Mouse (Mus musculus): ENCODE results near the gene Alox5ap. TPM values are rescaled to one million over a fixed set of nuclear protein-coding genes. Genes with fewer than 3 reads are reported as not detected.

Alox5ap gene
- polyA plus RNA-seq, 1 experiment from 2014 or later: 11.0 TPM

DNA sequence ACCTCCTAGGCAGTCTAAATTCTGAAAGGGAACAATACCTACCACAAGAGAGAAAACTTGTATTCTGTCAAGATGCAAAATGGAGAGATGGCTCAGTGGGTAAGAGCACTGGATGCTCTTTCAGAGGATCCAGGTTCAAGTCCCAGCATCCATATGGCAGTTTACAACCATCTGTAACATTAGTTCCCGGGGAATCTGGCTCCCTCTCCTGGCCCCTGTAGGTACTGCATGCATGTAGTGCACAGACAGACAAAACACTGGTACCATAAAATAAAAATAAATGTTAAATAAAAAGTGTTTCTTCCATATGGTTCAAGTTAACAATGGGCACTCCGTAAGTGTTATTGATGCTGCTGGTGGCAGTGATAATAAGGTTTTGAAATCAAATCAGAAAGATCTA lies 18.4 kb downstream of the Alox5ap start:
- no peak overlapping the region for H3K9ac ChIP-seq (replicated peaks)
- no peak overlapping the region for H3K27ac ChIP-seq
- no peaks in the 10 kb centered on the region for H3K27me3 ChIP-seq
- no peak overlapping the region for H3K4me2 ChIP-seq
- ATAC-seq (ENCODE audit: insufficient number of reproducible peaks, insufficient read depth, low FRiP score, low TSS enrichment, low read depth): no peak
- no peak overlapping the region for H3K4me3 ChIP-seq (replicated peaks)
- WGBS: 74% methylated on average over 2 of the region's 2 CpGs
- peaks cover 31% of the 10 kb centered on the region for H3K4me1 ChIP-seq (replicated peaks)
- H3K9me3 ChIP-seq: peaks cover 17% of the 10 kb centered on the region
- no peaks in the 10 kb centered on the region for H3K36me3 ChIP-seq

DNA sequence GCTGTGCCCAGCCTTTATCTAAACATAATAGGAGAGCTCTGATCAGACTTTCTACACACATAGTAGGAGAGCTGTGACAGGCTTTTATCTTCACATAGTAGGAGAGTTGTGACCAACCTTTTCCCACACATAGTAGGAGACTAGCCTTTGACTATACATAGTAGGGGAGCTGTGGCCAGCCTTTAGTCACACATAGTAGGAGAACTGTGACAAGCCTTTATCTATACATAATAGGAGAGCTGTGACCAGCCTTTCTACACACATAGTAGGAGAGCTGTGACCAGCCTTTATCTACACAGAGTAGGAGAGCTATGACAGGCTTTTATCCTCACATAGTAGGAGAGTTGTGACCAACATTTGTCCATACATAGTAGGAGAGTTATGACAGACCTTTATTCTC lies 19.3 kb downstream of the Alox5ap start:
- Histone ChIP-seq H3K27me3 (no peaks in the 10 kb centered on the region), H3K36me3 (no peaks in the 10 kb centered on the region), H3K4me3 (replicated peaks) (no peak overlapping the region), H3K27ac (no peak overlapping the region), H3K4me1 (replicated peaks) (peaks cover 31% of the 10 kb centered on the region), H3K9ac (replicated peaks) (no peak overlapping the region), H3K9me3 (peaks cover 14% of the 10 kb centered on the region), H3K4me2 (no peak overlapping the region)
- ATAC-seq (ENCODE audit: insufficient number of reproducible peaks, insufficient read depth, low FRiP score, low TSS enrichment, low read depth): no peak

DNA sequence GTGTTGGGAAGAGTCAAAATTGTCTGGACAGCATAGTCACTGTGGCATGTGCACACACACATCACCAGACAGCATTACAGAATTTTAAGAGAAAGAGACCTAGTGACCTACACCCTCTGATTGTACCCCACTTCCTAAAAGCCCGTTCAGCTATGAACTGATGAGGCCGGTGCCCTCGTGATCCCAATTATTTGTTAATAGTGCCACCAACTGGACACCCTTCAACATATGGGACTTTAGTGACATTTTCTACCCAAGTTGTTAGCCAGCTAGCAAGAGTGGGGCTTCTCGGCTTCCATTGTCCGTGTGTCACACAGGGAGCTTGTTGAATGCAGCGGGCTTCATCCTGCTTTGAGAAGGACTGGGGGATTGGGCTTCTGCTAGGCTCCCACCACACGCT lies 21.5 kb downstream of the Alox5ap start:
- no peaks in the 10 kb centered on the region for H3K27me3 ChIP-seq
- ATAC-seq (ENCODE audit: insufficient number of reproducible peaks, insufficient read depth, low FRiP score, low TSS enrichment, low read depth): no peak
- no peak overlapping the region for H3K9ac ChIP-seq (replicated peaks)
- no peak overlapping the region for H3K4me2 ChIP-seq
- H3K4me1 ChIP-seq (replicated peaks): peaks cover 21% of the 10 kb centered on the region
- peak overlapping the region; percentile 62; the same call in 1 of the 2 replicates for H3K27ac ChIP-seq
- H3K36me3 ChIP-seq: no peaks in the 10 kb centered on the region
- 60% methylated on average over 7 of the region's 7 CpGs for WGBS
- H3K9me3 ChIP-seq: peaks cover 10% of the 10 kb centered on the region
- H3K4me3 ChIP-seq (replicated peaks): no peak overlapping the region

DNA sequence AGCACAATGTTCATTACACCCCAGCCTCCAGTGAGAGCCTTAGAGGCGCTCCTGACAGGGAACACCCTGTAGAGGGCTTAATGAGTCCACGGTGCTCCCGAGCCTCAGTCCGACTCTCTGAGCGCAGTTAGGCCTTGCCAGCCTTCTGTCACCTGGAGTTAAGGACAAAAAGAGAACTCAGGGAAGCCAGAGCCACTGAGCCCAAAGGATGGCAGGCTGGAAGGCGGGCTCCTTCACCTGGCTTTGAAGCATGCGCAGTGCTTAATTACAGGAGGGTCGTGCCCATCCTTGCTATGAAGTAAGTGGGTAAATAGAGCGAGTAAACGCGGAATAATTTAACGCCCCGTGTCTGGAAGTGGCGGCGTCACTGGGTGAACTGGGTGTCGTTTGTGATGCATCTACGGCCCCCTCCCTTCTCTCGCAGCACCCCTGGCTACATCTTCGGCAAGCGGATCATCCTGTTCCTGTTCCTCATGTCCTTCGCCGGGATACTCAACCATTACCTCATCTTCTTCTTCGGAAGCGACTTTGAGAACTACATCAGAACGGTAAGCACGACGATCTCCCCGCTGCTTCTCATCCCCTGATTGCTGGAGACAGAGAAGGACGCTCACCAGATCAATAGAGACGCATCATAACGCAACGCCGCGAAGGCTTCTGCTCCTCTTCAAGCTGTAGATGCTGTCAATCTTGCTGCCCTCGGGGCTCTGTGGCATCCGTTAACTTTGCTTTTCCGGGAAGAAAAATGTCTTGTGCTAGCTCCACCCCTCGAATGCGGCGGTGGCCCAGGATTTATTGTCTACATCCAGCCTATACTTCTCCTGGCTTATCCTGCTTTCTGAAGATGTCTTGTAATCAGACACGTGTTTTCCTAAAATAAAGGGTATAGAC lies 22.8 kb downstream of the Alox5ap start:
- Histone ChIP-seq H3K4me2 (peak overlapping the region; percentile 61), H3K9ac (replicated peaks) (peak overlapping the region; percentile 42; the same call in 1 of the 2 replicates), H3K27ac (0 out of 2 replicates have a peak overlapping the region, but pooled peaks have one; percentile 1), H3K27me3 (no peaks in the 10 kb centered on the region), H3K4me3 (replicated peaks) (peak overlapping the region; percentile 35), H3K9me3 (peaks cover 4% of the 10 kb centered on the region), H3K4me1 (replicated peaks) (peaks cover 21% of the 10 kb centered on the region), H3K36me3 (no peaks in the 10 kb centered on the region)
- no peak for ATAC-seq (ENCODE audit: insufficient number of reproducible peaks, insufficient read depth, low FRiP score, low TSS enrichment, low read depth)
- 19% methylated on average over 41 of the region's 41 CpGs for WGBS

DNA sequence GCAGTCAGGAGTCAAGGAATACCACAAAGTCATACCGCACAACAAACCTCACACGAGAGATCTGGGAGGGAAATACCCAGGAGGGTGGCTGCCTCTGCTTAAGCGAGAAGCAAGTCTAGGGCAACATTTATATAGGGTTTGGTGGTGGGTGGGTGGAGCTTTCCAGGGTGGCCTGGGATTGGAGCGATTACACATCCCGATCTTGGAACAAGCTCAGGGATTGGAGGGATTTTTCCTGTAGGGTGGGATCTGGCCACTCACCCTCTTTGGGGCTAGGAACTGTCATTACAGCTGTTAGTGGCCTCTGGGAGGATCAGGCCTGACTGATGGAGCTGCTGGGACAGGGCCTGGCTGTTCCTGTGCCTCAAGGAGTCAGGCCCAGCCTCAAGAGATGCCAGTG lies 26.7 kb downstream of the Alox5ap start:
- Histone ChIP-seq H3K4me2 (no peak overlapping the region), H3K27me3 (no peaks in the 10 kb centered on the region), H3K9me3 (0 out of 2 replicates have a peak, but pooled peaks cover 4% of the 10 kb centered on the region), H3K9ac (replicated peaks) (no peak overlapping the region), H3K4me3 (replicated peaks) (no peak overlapping the region), H3K4me1 (replicated peaks) (peaks cover 8% of the 10 kb centered on the region), H3K27ac (no peak overlapping the region), H3K36me3 (no peaks in the 10 kb centered on the region)
- no peak for ATAC-seq (ENCODE audit: insufficient number of reproducible peaks, insufficient read depth, low FRiP score, low TSS enrichment, low read depth)
- WGBS: 83% methylated on average over 5 of the region's 5 CpGs

DNA sequence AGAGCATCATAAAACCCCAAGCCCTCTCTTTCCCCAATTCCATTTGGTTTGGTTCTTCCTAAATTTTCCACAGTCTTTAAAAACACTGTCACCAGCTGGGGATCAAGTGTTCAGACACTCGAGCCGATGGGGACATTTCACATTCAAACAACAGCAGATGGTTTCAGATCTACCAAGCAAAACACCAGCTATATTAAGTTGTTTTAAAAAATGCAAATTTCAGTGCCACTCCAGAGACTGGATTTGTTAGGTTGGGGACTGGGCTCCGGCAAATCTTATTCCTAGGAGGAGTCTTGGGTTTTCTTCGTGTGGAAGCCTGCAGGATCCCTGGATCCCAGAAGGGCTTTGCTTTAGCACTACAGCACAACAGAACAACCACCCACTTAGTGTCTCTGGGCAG lies 28.5 kb downstream of the Alox5ap start:
- WGBS: 79% methylated on average over 4 of the region's 4 CpGs
- H3K4me1 ChIP-seq (replicated peaks): no peaks in the 10 kb centered on the region
- H3K4me3 ChIP-seq (replicated peaks): no peak overlapping the region
- H3K36me3 ChIP-seq: no peaks in the 10 kb centered on the region
- H3K27me3 ChIP-seq: no peaks in the 10 kb centered on the region
- H3K9ac ChIP-seq (replicated peaks): no peak overlapping the region
- no peak for ATAC-seq (ENCODE audit: insufficient number of reproducible peaks, insufficient read depth, low FRiP score, low TSS enrichment, low read depth)
- H3K9me3 ChIP-seq: peaks cover 11% of the 10 kb centered on the region; the same call in 1 of the 2 replicates
- H3K27ac ChIP-seq: no peak overlapping the region
- H3K4me2 ChIP-seq: no peak overlapping the region

DNA sequence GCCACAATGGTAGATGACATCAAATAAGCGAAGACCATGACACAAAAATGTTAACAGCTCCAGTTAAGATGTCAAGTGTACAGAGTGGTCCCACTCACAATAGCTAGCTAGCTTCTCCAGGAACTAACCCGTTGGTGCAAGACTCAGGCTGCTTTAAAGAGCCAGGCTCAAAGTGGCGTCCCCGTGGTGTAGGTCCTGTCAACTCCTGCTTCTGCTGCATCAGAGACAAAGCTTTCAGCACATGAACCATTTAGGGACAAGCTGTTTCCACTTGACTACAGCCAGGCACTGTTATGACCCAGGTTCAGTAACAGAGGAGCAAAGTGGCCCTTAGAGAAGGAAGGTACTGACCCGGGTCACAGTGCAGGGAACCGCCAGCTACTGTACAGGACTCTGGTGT lies 32.2 kb downstream of the Alox5ap start:
- Histone ChIP-seq H3K4me1 (replicated peaks) (no peaks in the 10 kb centered on the region), H3K4me3 (replicated peaks) (no peak overlapping the region), H3K27me3 (no peaks in the 10 kb centered on the region), H3K27ac (no peak overlapping the region), H3K4me2 (no peak overlapping the region), H3K36me3 (no peaks in the 10 kb centered on the region), H3K9me3 (peaks cover 11% of the 10 kb centered on the region; the same call in 1 of the 2 replicates), H3K9ac (replicated peaks) (no peak overlapping the region)
- WGBS: 88% methylated on average over 6 of the region's 6 CpGs
- ATAC-seq (ENCODE audit: insufficient number of reproducible peaks, insufficient read depth, low FRiP score, low TSS enrichment, low read depth): no peak

DNA sequence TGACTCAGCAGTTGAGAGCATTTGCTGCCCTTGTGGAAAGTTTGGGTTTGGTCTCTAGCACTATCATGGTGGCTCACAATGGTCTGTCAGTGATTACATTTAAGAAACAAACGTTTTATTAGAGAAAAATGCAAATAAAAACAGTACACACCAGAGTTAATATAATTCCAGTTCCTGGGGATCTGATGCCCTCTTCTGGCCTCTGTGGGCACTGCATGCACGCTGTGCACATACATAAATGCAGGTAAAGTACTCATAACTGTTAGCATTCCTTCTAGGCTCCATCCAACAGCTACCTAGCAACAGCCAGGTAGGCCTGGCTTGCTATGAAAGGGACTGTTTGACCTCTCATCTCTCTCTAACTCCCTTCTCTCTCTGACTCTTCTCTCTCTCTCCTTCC lies 32.9 kb downstream of the Alox5ap start:
- no peak for ATAC-seq (ENCODE audit: insufficient number of reproducible peaks, insufficient read depth, low FRiP score, low TSS enrichment, low read depth)
- Histone ChIP-seq H3K4me3 (replicated peaks) (no peak overlapping the region), H3K27me3 (no peaks in the 10 kb centered on the region), H3K27ac (no peak overlapping the region), H3K4me1 (replicated peaks) (no peaks in the 10 kb centered on the region), H3K36me3 (no peaks in the 10 kb centered on the region), H3K9me3 (peaks cover 11% of the 10 kb centered on the region; the same call in 1 of the 2 replicates), H3K4me2 (no peak overlapping the region), H3K9ac (replicated peaks) (no peak overlapping the region)
- WGBS: 69% methylated on average over 2 of the region's 2 CpGs

DNA sequence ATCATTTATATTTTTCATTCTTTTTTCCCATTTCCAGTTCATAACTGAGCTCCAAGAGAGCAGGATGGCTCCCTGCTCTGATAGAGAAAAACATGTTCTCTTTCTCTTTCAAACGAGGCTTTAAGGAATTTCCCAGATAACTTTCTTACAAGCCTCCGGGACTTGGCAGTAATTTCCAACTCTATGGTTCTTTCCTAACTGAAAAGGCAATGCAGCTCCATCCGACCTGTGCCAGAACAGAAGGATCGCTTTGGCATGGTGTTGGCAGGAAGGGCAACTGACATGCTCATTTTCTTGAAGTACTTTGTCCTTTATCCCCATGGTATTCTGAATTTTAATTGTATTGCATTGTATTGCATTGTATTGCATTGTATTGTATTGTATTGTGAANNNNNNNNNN lies 33.7 kb downstream of the Alox5ap start:
- no peaks in the 10 kb centered on the region for H3K27me3 ChIP-seq
- H3K9ac ChIP-seq (replicated peaks): no peak overlapping the region

DNA sequence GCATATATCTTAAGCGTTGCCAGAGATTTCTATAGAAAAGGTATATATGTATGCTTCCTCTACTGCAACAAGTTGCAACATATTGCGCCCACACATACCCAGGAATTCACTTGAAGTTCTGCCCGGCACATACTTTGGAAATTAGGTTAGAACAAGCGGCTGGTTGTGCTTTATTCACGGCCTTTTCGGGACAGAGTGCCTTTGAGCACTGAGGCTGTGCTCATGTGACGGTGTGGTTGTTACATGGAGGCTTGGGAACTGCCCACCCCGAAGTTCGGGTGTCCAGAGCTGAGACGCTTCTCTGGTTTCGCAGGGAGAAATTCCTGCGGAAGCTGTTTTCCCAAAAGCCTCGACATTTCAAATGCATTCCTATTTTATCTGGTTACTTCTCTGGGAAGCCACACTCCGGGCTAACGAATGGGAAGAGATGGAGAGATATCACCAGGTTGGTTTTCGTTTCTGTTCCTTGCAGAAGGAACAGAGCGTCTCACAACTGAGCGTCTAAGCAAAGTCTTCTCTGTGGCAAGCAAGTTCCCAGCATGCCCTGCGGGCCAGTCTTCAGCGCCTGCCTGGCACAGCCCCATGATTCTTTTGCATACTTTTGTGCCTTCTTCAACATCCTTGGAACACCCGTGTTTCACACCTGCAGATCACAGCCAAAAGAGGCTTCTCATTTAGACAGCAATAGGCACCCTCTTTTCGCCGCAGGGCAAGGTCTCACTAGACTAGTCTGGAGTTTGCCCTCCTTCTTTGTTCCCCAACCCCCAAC lies 48.5 kb downstream of the Alox5ap start:
- Histone ChIP-seq H3K4me2 (peak overlapping the region; percentile 21; the same call in 1 of the 2 replicates), H3K9ac (replicated peaks) (no peak overlapping the region), H3K27ac (peak overlapping the region; percentile 82), H3K27me3 (no peaks in the 10 kb centered on the region), H3K4me1 (replicated peaks) (peaks cover 30% of the 10 kb centered on the region), H3K9me3 (peaks cover 9% of the 10 kb centered on the region; the same call in 1 of the 2 replicates), H3K4me3 (replicated peaks) (no peak overlapping the region), H3K36me3 (no peaks in the 10 kb centered on the region)
- no peak for ATAC-seq (ENCODE audit: insufficient number of reproducible peaks, insufficient read depth, low FRiP score, low TSS enrichment, low read depth)
- WGBS: 48% methylated on average over 23 of the region's 23 CpGs

More for the DNA sequence above, 33.7 kb downstream of the Alox5ap start:
- Histone ChIP-seq H3K4me2 (no peak overlapping the region), H3K27ac (no peak overlapping the region), H3K4me1 (replicated peaks) (no peaks in the 10 kb centered on the region), H3K4me3 (replicated peaks) (no peak overlapping the region), H3K36me3 (no peaks in the 10 kb centered on the region), H3K9me3 (peaks cover 11% of the 10 kb centered on the region; the same call in 1 of the 2 replicates)
- 69% methylated on average over 4 of the region's 4 CpGs for WGBS
- no peak for ATAC-seq (ENCODE audit: insufficient number of reproducible peaks, insufficient read depth, low FRiP score, low TSS enrichment, low read depth)

DNA sequence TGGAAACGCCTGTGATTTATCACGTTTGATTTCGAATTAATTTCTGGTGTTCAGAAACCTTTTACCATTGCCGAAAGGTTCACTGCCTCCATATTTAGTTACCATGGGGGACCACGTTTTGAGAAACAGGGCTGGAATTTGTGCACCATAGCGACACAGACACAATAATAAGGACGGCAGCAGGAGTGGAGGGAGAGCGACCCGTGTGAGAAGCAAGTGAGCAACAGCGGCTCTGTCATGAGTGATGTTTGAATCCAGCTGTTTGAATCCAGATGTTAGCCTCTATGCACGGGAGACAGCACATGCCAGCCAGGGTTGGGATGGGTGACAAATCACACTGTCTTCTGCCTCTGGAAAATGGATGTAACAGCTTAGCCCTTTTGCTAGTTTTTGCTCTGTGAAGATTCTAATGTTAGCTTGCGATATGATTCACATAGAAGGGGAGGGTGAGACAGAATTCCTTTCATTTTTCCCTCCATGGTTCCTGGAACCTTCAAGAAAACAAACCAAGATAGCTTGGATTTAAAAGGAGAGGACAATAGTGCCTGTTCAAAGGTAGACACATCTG lies 50.0 kb downstream of the Alox5ap start:
- Histone ChIP-seq H3K27ac (peak overlapping the region; percentile 29; the same call in 1 of the 2 replicates), H3K4me2 (no peak overlapping the region), H3K4me3 (replicated peaks) (no peak overlapping the region), H3K9ac (replicated peaks) (no peak overlapping the region), H3K27me3 (no peaks in the 10 kb centered on the region), H3K9me3 (peaks cover 9% of the 10 kb centered on the region; the same call in 1 of the 2 replicates), H3K4me1 (replicated peaks) (peaks cover 41% of the 10 kb centered on the region), H3K36me3 (no peaks in the 10 kb centered on the region)
- 81% methylated on average over 12 of the region's 12 CpGs for WGBS
- no peak for ATAC-seq (ENCODE audit: insufficient number of reproducible peaks, insufficient read depth, low FRiP score, low TSS enrichment, low read depth)
